8 mouse cellular contexts compared by ENCODE assay signal in genomic region chr7:4876753-4877221, GRCm38 (mm10). TPM values are rescaled to one million over a fixed set of nuclear protein-coding genes. Genes with fewer than 3 reads are reported as not detected.
DNase-seq lines count a peak whose midpoint lies in the region; ATAC-seq lines count a peak whose summit lies in the region.

TSS of gene Isoc2a (plus strand) at chr7:4877153.

- H3K4me1 ChIP-seq in hindbrain, embryonic 11.5 days (replicated peaks; ENCODE audit: control insufficient read depth, insufficient read depth, low read length), result no peaks in the 10 kb centered on the region

- WGBS in hindbrain, embryonic 11.5 days, result under 1% methylated on average over 20 of the region's 22 CpGs

- H3K4me3 ChIP-seq in hindbrain, embryonic 11.5 days (ENCODE audit: low read depth, low read length), result peak within 1 kb of the TSS; percentile 40

- H3K27ac ChIP-seq in hindbrain, embryonic 11.5 days (ENCODE audit: low read depth, low read length), result no peak within 1 kb of the TSS

- ATAC-seq in hindbrain, embryonic 11.5 days (ENCODE audit: low FRiP score), result peak; percentile 99

- peak; percentile 99 for DNase-seq in Muller cell, postnatal 12 days (ENCODE audit: inconsistent ontology term)
- DNase-seq in cerebellum, adult 9-11 months, result peak; percentile 94
- DNase-seq in frontal cortex, adult 2 months (ENCODE audit: extremely low spot score in 1 of 2, low spot score in 1 of 2), result peak; percentile 87 to 88
- peak; percentile 92 for DNase-seq in hindbrain, embryonic 11.5 days (ENCODE audit: low spot score)
- DNase-seq in layer of hippocampus, postnatal 10 days (ENCODE audit: low spot score in 2 of 2), result peak; percentile 80 to 84
- DNase-seq in lung, postnatal 10 days, result peak; percentile 95
- DNase-seq in ovary, postnatal 36 days (ENCODE audit: low spot score), result peak; percentile 84
- peak; percentile 88 for DNase-seq in thymus, postnatal 25 days

- no peaks in the 10 kb centered on the region for H3K36me3 ChIP-seq in hindbrain, embryonic 11.5 days (ENCODE audit: control insufficient read depth, insufficient read depth, low read length)

- H3K9me3 ChIP-seq in hindbrain, embryonic 11.5 days (ENCODE audit: control insufficient read depth, low read length), result no peaks in the 10 kb centered on the region

- H3K27me3 ChIP-seq in hindbrain, embryonic 11.5 days (ENCODE audit: control insufficient read depth, insufficient read depth, low read length), result no peaks in the 10 kb centered on the region

- peak within 1 kb of the TSS; percentile 70 for H3K4me2 ChIP-seq in hindbrain, embryonic 11.5 days (replicated peaks; ENCODE audit: low read depth, low read length)

- H3K9ac ChIP-seq in hindbrain, embryonic 11.5 days (ENCODE audit: low read depth, low read length), result peak within 1 kb of the TSS; percentile 51

RNA-seq across cellular contexts. Expression of gene Isoc2a, which starts in this region (rescaled TPM):
- 10.7 and 12.0 TPM in 2 replicates for polyA plus RNA-seq in frontal cortex, adult 2 months (2012; rRNA removed)
- polyA plus RNA-seq in hindbrain, embryonic 11.5 days (2014; fragmentation: Nextera tagmentation; extraction: Ambion mirVana), result 1.1 TPM in 2 replicates
- total RNA-seq in layer of hippocampus, postnatal 10 days (2021), result 1 to 10 TPM; 7.2 to 8.2 TPM
